Mouse (Mus musculus): ENCODE results near the gene Smad6. TPM values are rescaled to one million over a fixed set of nuclear protein-coding genes. Genes with fewer than 3 reads are reported as not detected.

The Smad6 gene
- total RNA-seq, 1 experiment = 8.7 TPM

GRCm38 (mm10) chr9:63965579-63965981 lies 56.3 kb downstream of the Smad6 start:
- TF ChIP-seq MAFK (IDR thresholded peaks at IDR 0.05; ENCODE audit: insufficient read depth, low read depth, low read length) (no peak), HCFC1 (IDR thresholded peaks at IDR 0.05; ENCODE audit: borderline replicate concordance, insufficient read depth, low read length) (no peak), CHD2 (IDR thresholded peaks at IDR 0.05; ENCODE audit: low read depth, low read length) (no peak), ZNF384 (IDR thresholded peaks at IDR 0.05; ENCODE audit: low read depth, low read length) (no peak), ZC3H11A (IDR thresholded peaks at IDR 0.05; ENCODE audit: borderline replicate concordance, low read depth, low read length) (no peak)
- DNase-seq (ENCODE audit: low read depth, low spot score) = no peak
- H3K9me3 ChIP-seq (ENCODE audit: control insufficient read depth, insufficient read depth, low read depth, low read length) = no peaks in the 10 kb centered on the region
- in situ Hi-C loops (cut with MboI; ENCODE audit: low sequenced_read_pairs in 2 of 2, unreplicated experiment in 2 of 2) = no loop called here
- no peak overlapping the region for H3K9ac ChIP-seq (ENCODE audit: insufficient read depth, low read depth, low read length, poor library complexity, severe bottlenecking)
- no peaks in the 10 kb centered on the region for H3K36me3 ChIP-seq (ENCODE audit: control insufficient read depth, insufficient read depth, low read length, poor library complexity, severe bottlenecking)
- H3K27ac ChIP-seq (ENCODE audit: insufficient read depth, low read depth, low read length, poor library complexity, severe bottlenecking) = no peak overlapping the region
- H3K4me1 ChIP-seq (ENCODE audit: control insufficient read depth in 2 of 2, insufficient read depth in 2 of 2, low read length in 2 of 2, poor library complexity in 1 of 2) = peaks cover 2 to 17% of the 10 kb centered on the region in 2 experiments; a peak in 2 of 4 replicates
- H3K4me3 ChIP-seq (ENCODE audit: insufficient read depth in 1 of 2, low read depth in 1 of 2, low read length in 2 of 2, poor library complexity in 1 of 2, severe bottlenecking in 1 of 2) = no peak overlapping the region

GRCm38 (mm10) chr9:63961881-63962280 lies 60.0 kb downstream of the Smad6 start:
- no peak overlapping the region for H3K4me3 ChIP-seq (ENCODE audit: insufficient read depth in 1 of 2, low read depth in 1 of 2, low read length in 2 of 2, poor library complexity in 1 of 2, severe bottlenecking in 1 of 2)
- no peak overlapping the region for H3K27ac ChIP-seq (ENCODE audit: insufficient read depth, low read depth, low read length, poor library complexity, severe bottlenecking)
- TF ChIP-seq CHD2 (IDR thresholded peaks at IDR 0.05; ENCODE audit: low read depth, low read length) (no peak), HCFC1 (IDR thresholded peaks at IDR 0.05; ENCODE audit: borderline replicate concordance, insufficient read depth, low read length) (no peak), ZNF384 (IDR thresholded peaks at IDR 0.05; ENCODE audit: low read depth, low read length) (no peak), ZC3H11A (IDR thresholded peaks at IDR 0.05; ENCODE audit: borderline replicate concordance, low read depth, low read length) (no peak), MAFK (IDR thresholded peaks at IDR 0.05; ENCODE audit: insufficient read depth, low read depth, low read length) (no peak)
- in situ Hi-C loops (cut with MboI; ENCODE audit: low sequenced_read_pairs in 2 of 2, unreplicated experiment in 2 of 2) = no loop called here
- no peak for DNase-seq (ENCODE audit: low read depth, low spot score)
- peaks cover 6 to 37% of the 10 kb centered on the region in 2 experiments; a peak in 3 of 4 replicates for H3K4me1 ChIP-seq (ENCODE audit: control insufficient read depth in 2 of 2, insufficient read depth in 2 of 2, low read length in 2 of 2, poor library complexity in 1 of 2)
- H3K36me3 ChIP-seq (ENCODE audit: control insufficient read depth, insufficient read depth, low read length, poor library complexity, severe bottlenecking) = no peaks in the 10 kb centered on the region
- no peaks in the 10 kb centered on the region for H3K9me3 ChIP-seq (ENCODE audit: control insufficient read depth, insufficient read depth, low read depth, low read length)
- H3K9ac ChIP-seq (ENCODE audit: insufficient read depth, low read depth, low read length, poor library complexity, severe bottlenecking) = no peak overlapping the region

DNA sequence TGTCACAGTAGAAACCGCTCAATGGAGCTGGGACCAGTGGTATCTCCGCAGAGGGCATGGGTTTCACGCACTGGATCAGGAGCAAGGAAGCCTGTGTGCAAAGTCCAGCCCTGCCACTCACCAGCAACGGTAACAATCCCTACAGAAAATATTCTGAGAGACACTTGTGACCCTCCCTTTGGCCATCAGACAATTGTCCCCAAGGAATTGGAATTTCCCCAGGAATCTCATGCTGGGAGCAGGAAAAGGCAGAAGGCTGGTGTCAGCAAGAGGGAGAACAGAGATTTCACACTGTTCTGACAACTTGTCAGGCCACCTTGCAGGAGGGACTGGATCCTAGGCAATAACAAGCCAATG lies 61.1 kb downstream of the Smad6 start:
- H3K4me3 ChIP-seq (ENCODE audit: insufficient read depth in 1 of 2, low read depth in 1 of 2, low read length in 2 of 2, poor library complexity in 1 of 2, severe bottlenecking in 1 of 2) = no peak overlapping the region

DNA sequence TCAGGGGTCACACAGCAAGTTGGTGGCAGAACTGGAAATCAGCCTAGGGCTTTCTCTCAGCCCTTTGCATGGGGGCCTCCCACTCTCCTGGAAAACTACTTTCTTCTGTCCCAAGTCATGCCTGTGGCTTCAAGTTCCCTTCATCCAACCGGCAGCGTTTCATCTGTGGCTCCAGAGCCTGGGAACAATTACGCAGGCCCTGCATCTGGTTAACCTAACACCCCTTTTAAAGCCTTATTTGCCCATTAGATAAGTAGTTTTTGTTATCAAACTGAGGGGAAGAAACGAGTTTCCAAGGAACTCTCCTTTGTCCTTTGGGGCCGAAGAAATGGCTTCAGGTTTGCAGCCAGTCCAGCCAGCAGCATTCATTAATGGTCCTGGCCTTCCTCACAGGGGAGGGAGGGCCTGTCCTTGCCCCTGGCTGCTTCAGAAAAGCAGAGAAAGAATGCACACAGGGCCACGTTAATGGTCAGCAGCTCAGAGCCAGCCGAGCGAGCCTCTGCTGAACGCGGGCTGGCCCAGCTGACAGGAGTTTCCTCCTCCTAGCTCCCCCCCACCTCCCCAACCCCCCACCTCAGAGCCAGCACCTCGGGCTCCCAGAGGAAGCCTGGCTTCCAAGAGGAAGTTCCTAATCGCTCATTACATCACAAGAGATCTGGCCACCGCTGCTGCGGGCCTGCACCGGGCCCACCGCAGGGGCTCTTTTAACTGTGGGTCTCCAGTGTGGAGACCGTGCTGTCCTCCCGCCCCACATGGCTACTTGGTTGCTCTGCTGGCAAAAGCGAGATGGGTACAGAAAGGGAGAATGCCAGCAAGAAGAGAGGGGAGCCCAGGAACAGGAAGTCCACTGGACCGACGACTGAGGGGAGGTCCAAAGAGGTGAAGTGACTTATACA lies 61.7 kb downstream of the Smad6 start:
- Histone ChIP-seq H3K4me3 (ENCODE audit: insufficient read depth in 1 of 2, low read depth in 1 of 2, low read length in 2 of 2, poor library complexity in 1 of 2, severe bottlenecking in 1 of 2) (no peak overlapping the region), H3K9ac (ENCODE audit: insufficient read depth, low read depth, low read length, poor library complexity, severe bottlenecking) (no peak overlapping the region), H3K9me3 (ENCODE audit: control insufficient read depth, insufficient read depth, low read depth, low read length) (no peaks in the 10 kb centered on the region), H3K4me1 (ENCODE audit: control insufficient read depth in 2 of 2, insufficient read depth in 2 of 2, low read length in 2 of 2, poor library complexity in 1 of 2) (peaks cover 6 to 33% of the 10 kb centered on the region in 2 experiments; a peak in 3 of 4 replicates), H3K27ac (ENCODE audit: insufficient read depth, low read depth, low read length, poor library complexity, severe bottlenecking) (no peak overlapping the region), H3K36me3 (ENCODE audit: control insufficient read depth, insufficient read depth, low read length, poor library complexity, severe bottlenecking) (no peaks in the 10 kb centered on the region)
- no peak for DNase-seq (ENCODE audit: low read depth, low spot score)
- TF ChIP-seq CHD2 (IDR thresholded peaks at IDR 0.05; ENCODE audit: low read depth, low read length) (no peak), ZNF384 (IDR thresholded peaks at IDR 0.05; ENCODE audit: low read depth, low read length) (no peak), ZC3H11A (IDR thresholded peaks at IDR 0.05; ENCODE audit: borderline replicate concordance, low read depth, low read length) (no peak), MAFK (IDR thresholded peaks at IDR 0.05; ENCODE audit: insufficient read depth, low read depth, low read length) (no peak), HCFC1 (IDR thresholded peaks at IDR 0.05; ENCODE audit: borderline replicate concordance, insufficient read depth, low read length) (no peak)
- in situ Hi-C loops (cut with MboI; ENCODE audit: low sequenced_read_pairs in 2 of 2, unreplicated experiment in 2 of 2) = no loop called here

More for the DNA sequence above, 61.1 kb downstream of the Smad6 start:
- in situ Hi-C loops (cut with MboI; ENCODE audit: low sequenced_read_pairs in 2 of 2, unreplicated experiment in 2 of 2) = no loop called here
- no peak for DNase-seq (ENCODE audit: low read depth, low spot score)
- H3K4me1 ChIP-seq (ENCODE audit: control insufficient read depth in 2 of 2, insufficient read depth in 2 of 2, low read length in 2 of 2, poor library complexity in 1 of 2) = peaks cover 6 to 37% of the 10 kb centered on the region in 2 experiments; a peak in 3 of 4 replicates
- no peak overlapping the region for H3K27ac ChIP-seq (ENCODE audit: insufficient read depth, low read depth, low read length, poor library complexity, severe bottlenecking)
- no peaks in the 10 kb centered on the region for H3K36me3 ChIP-seq (ENCODE audit: control insufficient read depth, insufficient read depth, low read length, poor library complexity, severe bottlenecking)
- no peak for TF ChIP-seq ZC3H11A (IDR thresholded peaks at IDR 0.05; ENCODE audit: borderline replicate concordance, low read depth, low read length)
- no peaks in the 10 kb centered on the region for H3K9me3 ChIP-seq (ENCODE audit: control insufficient read depth, insufficient read depth, low read depth, low read length)
- H3K9ac ChIP-seq (ENCODE audit: insufficient read depth, low read depth, low read length, poor library complexity, severe bottlenecking) = no peak overlapping the region

Data from ES-E14 (cell line).